Mouse (Mus musculus) spleen, adult 18-20 months (tissue): ENCODE data around the gene Tcta.

Source experiments
- DNase-seq, 2 experiments: peaks; one replicate each; pipeline ENCODE4 v3.0.0; 2022; ENCODE audit warnings: mixed read lengths in 2 of 2

The Tcta gene

DNA sequence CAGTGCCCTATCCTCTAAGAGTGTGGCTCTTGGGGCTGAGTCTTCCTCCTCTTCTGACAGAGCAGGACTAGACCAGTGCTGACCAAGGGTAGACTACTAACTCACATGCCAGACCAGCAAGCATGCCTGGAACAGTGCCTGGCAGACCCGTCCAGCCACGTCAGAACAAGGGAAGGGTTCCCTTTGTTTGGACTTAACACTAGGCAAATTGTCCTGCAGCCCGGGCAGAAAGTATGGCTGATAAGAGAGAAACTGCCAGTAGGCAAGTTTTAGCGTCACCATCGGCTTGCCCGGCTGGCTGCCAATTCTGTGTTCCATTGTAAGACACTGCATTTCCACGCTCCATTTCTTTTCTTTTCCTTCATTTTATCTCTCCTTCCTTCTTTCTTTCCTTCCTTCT lies 38.3 kb downstream of the Tcta start:
- no peak for DNase-seq

DNA sequence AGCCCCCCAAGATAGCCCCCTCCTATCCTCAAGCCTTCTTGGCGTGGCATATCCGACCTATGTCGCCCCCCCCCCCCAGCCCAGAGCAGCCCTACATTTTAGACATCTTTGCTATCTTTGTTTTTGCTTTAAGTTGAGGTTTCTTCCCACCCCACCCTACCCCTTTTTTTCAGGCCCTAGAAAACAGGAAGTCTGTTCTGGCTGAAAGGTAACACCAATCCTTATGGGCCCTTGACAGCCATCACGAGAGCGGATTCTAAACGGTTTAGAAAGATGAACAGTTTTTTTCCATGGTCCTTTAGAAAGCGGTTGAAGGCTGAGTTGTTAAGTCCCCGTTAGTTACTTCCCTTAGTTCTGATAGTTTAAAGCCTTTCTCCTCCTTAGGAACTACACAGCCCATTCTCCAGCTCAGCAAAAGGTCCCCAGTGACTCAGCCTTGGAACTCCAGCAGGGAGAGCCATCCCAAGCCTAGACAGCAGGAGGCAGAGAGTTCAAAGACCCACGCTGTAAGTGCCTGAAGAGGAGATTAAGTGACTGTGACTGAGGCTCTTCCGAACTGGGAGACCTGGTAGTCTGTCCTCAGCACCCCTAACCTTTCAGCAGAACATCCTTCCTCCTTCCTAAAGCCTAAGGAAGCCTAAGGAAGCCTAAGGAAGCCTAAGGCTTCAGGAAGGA lies 39.6 kb downstream of the Tcta start:
- DNase-seq = no peak

GRCm38 (mm10) chr9:108264191-108264921 lies 41.6 kb downstream of the Tcta start:
- DNase-seq = no peak

DNA sequence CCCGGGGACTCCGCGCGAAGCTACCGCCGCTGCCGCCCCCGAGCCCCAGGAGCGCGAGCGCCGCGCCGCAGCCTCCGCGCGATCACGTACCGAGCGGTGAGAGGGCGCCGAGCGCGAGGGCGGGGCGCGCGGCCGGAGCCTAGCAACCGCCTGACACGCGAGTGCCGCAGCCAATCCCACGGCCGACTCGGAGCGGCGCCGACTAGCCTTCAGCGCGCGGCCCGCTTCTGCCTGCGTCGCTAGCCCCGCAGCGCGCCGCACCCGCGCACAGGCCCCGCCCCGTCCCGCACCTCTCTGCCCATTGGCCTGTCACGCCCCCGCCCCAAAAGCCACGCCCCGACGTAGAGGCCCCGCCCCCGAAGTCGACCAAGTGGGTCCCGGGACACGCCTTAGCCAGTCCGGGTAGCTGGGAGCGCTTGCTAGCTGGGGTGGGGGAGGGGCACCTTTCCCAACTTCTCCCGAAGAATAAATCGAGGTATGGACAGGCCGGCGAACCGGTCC lies 42.2 kb downstream of the Tcta start, which contains the start of gene Dag1:
Gene Dag1 (minus strand): TSS at position 269 of the 501 bp plus-strand sequence.
- DNase-seq = peak; percentile 97 to 100

GRCm38 (mm10) chr9:108263131-108263681 lies 42.8 kb downstream of the Tcta start:
- DNase-seq = no peak

DNA sequence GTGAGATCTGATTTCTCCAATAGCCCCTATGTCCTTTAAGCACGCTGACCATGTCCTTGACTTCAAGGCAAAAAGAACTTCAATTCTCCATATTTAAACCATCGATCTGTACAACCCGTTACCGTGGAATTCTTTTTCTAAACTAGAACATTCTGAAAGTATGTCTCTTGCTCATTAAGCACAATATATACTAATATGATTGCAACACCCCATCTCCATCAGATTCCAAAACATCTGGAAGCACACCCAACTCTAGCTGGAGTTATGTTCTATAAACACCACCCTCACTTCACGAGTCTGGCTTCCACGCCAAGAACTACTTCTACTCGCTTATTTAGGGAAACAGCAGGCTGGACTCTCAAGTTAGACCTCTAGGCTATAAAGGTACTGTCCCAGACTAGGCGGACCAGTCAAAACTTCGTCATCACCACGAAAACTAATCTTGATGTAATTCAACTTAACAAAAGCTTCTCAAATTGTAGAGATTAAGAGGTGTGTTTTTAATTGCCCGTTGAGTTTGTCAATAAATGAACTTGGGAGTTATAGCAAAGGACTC lies 43.4 kb downstream of the Tcta start:
- no peak for DNase-seq

GRCm38 (mm10) chr9:108261865-108262264 lies 44.1 kb downstream of the Tcta start:
- DNase-seq = no peak

- no peak for DNase-seq
Observed at GRCm38 (mm10) chr9:108260526-108260925, 45.4 kb downstream of the Tcta start.
